Mouse (Mus musculus) ES-Bruce4 (cell line): ENCODE results near the gene Atp11c.

Experiments used
- CTCF ChIP-seq: IDR thresholded peaks from one replicate; pipeline ENCODE4 v1.8.1; 2011; ENCODE audit warnings: low read depth, low read length
- EP300 ChIP-seq: IDR thresholded peaks from 2 replicates; pipeline ENCODE4 v1.6.1; 2011; ENCODE audit warnings: low read depth, low read length; ENCODE audit not compliant: insufficient read depth
- POLR2A ChIP-seq: IDR thresholded peaks from one replicate; pipeline ENCODE4 v1.8.1; 2011; ENCODE audit warnings: low read length; ENCODE audit not compliant: insufficient read depth

GRCm38 (mm10) chrX:60403764-60404667 lies 188.5 kb downstream of the Atp11c start:
- TF ChIP-seq CTCF: no peak
- no peak for TF ChIP-seq POLR2A
- no peak for TF ChIP-seq EP300
